Mouse (Mus musculus): ENCODE results near the gene Rdh9.

The Rdh9 gene

DNA sequence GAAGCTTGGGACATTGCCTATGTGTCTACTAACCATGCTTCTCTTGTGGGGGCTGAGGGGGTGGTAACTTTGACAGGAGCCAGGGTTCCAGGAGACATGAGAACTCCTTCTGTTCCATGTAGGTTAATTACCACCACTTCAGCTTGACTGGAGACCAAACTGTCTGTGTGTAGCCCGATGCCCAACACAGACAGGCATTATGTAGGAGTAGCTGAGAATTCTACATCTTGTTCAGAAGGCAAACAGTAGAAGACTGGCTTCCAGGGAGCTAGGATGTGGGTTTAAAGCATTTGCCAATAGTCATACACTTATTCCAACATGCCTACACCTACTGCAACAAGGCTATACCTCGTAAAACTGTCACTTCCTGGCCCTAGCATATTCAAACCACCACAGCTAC is 62.4 kb downstream of the Rdh9 start:
- ATAC-seq (ENCODE audit: insufficient number of reproducible peaks, low FRiP score, low TSS enrichment) = no peak

GRCm38 (mm10) chr10:127840776-127841175 is 64.6 kb downstream of the Rdh9 start:
- no peak for ATAC-seq (ENCODE audit: insufficient number of reproducible peaks, low FRiP score, low TSS enrichment)

Data from cerebellum, adult (tissue).